Mouse (Mus musculus) gastrocnemius, postnatal 4 days (tissue): ENCODE data around the gene Anln. TPM values are rescaled to one million over a fixed set of nuclear protein-coding genes. Genes with fewer than 3 reads are reported as not detected.
"Not testable (repeated sequence)": the region's sequence is repeated elsewhere in the genome, so short reads cannot be mapped to it uniquely, and the experiment has no call there.

ENCODE experiments used
- DNase-seq, 2 experiments: peaks; one replicate each; pipeline ENCODE4 v3.0.0; 2021 to 2022; ENCODE audit warnings: low spot score in 2 of 2, mixed read lengths in 2 of 2
- total RNA-seq, 2 experiments: library from RNA; stranded (reverse); gene quantifications; 2 replicates each; pipeline ENCODE4 v1.2.3; 2021

Gene Anln
- total RNA-seq, 2 experiments from 2014 or later, result 25.9 to 26.3 TPM

DNA sequence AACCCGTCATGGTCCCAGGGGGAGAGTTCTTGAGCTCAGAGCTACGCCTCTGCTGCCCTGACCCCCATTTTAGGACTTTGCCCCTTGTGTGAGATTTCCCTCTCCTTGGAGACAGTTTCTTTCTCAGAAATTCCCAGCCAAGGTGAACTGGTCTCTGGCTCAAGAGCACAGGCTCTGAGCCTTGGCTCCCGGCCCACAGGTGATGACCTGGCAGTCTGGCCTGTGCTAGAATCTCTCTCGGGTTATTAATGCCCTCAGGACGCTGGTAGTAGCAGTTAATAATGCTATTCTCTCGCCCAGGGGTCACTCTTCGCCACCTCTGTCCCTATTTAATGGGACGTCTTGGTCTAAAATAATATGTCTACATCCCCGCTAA lies 61.9 kb downstream of the Anln start:
- DNase-seq, result peak in 1 of 2 experiments; percentile 15

DNA sequence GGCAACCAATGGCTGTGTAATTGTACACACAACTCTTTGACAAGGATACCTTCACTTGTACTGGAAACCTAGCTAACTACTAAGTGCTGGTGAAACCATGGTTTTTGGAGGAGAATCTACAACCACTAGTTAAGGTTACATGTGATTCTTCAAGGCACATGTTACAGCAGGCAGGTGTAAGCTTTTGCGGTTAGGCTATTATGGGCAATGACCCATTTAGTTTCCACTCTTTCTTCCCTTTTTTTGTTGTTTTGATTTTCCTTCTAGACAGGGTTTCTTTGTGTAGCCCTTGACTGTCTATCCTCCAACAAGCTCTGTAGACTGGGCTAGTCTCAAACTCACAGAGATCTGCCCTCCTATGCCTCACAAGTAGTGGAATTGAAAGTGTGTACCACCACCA lies 64.4 kb downstream of the Anln start:
- DNase-seq, result no peak

- DNase-seq, result no peak
Measured at GRCm38 (mm10) chr9:22322381-22323211, 66.4 kb downstream of the Anln start.

- no peak for DNase-seq
Measured at GRCm38 (mm10) chr9:22319109-22319508, 69.9 kb downstream of the Anln start.

GRCm38 (mm10) chr9:22316047-22316446 lies 72.9 kb downstream of the Anln start:
- DNase-seq, result not testable (repeated sequence)

DNA sequence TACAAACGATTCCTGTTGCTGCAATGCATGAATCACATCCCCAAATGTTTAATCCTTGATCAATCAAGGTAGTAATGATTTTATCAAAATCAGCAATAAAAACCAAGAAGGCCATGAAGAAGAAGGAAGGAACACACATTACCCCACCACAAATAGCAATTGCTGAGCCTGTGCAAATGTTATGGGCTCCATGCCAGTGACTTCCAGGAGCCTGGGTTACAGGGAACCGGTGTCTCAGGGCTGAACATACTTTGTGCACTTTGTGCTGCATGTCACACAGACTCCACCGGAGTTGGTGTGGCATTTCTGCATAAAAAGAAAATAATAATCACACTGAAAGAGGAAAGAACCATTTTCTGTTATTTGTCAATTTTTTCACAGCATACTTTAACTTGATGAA lies 74.9 kb downstream of the Anln start:
- DNase-seq, result no peak

DNA sequence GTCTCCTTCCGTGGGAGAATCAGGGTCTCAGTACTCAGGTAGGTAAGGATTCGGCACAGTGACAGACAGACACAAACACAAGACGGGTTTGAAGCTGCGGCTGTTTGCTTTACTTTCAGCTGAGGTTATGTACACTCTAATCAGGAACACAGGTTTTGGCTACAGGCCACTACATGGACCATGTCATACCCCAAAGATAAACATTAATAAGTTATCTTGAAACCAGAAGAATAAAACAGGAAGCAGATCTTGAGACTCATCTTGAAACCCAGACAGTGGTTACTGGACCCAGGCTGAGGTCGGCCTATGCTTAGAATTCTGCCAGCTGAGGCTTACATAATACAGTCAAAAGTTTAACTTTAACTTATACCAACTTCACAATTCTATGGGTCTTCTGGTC lies 75.8 kb downstream of the Anln start:
- no peak for DNase-seq

- DNase-seq, result no peak
Measured at GRCm38 (mm10) chr9:22309651-22310050, 79.3 kb downstream of the Anln start.

GRCm38 (mm10) chr9:22307920-22308262 lies 81.1 kb downstream of the Anln start:
- DNase-seq, result not testable (repeated sequence)

GRCm38 (mm10) chr9:22307156-22307919 lies 81.7 kb downstream of the Anln start, which contains the start of gene Zfp810:
Zfp810 (minus strand) TSS chr9:22307648.
- DNase-seq, result peak; percentile 66 to 85

DNA sequence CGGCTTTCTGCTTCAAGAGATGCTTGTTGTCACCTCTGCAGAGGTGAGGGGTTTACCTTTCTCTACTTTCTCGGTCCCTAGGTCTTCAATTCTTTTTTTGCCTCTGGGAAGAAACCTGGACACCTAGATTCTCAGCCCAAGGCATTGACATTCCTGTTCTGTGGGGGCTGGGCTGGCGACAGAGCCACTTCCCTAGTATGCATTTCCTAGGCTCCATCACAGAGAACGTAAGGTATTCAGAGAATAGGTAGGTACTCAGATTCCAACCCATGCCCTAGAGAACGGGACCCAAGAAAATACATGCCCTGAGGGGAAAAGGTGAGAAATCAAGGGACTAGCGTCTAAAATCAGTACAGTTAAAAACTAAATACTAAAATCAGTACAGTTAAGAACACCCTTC lies 82.3 kb downstream of the Anln start:
- no peak for DNase-seq

- no peak for DNase-seq
Measured at GRCm38 (mm10) chr9:22302199-22302598, 86.8 kb downstream of the Anln start.

Other genes starting within 250 kb of the Anln start
- 10 to 100 TPM; 34.3 to 34.6 TPM for gene Pigyl, start 232.3 kb downstream of the Anln start, total RNA-seq
- gene Zfp872, start 201.1 kb downstream of the Anln start, total RNA-seq, result not detected
- gene Zfp809, start 163.5 kb downstream of the Anln start, total RNA-seq, result 10 to 100 TPM; 13.4 to 15.0 TPM
- gene Zfp599, start 129.3 kb downstream of the Anln start, total RNA-seq, result under 1 TPM; 0.21 to 0.27 TPM
- gene Zfp810, start 81.5 kb downstream of the Anln start, total RNA-seq, result 1 to 10 TPM; 4.2 to 5.2 TPM
- under 1 TPM; 0.69 to 0.83 TPM for gene 9530077C05Rik, start 22.3 kb upstream of the Anln start, total RNA-seq
- not detected for gene Gm17545, start 65.1 kb upstream of the Anln start, total RNA-seq
- 10 to 100 TPM; 36.1 to 38.4 TPM for gene Rp9, start 80.6 kb upstream of the Anln start, total RNA-seq
- 10 to 100 TPM; 14.0 to 17.5 TPM for gene Bbs9, start 86.5 kb upstream of the Anln start, total RNA-seq